Mouse (Mus musculus) liver (tissue): ENCODE results near the gene Nrbf2.

Experiments
- DNase-seq: peaks from one replicate; pipeline ENCODE4 v3.0.0-alpha.2; 2020; ENCODE audit warnings: mixed read lengths

The Nrbf2 gene

DNA sequence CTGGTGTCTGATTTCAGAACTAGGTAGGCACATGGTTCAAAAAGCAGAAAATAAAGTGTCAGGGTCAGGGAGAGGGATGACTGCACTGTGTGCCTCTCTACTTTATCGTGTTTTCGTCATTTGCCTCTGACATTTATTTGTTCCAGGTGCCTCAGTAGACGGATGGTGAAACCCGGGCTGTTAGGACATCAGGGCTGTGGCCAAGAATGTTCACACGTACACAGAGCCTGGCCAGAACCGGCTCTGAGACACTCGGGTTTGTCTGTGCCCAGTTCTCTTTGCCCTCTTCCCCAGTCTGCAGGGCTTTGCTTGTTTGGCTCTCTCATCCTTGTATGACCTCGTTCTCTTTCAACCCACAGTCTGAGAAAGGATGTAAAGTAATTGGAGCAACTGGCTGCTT lies 6.0 kb upstream of the Nrbf2 start:
- no peak for DNase-seq

DNA sequence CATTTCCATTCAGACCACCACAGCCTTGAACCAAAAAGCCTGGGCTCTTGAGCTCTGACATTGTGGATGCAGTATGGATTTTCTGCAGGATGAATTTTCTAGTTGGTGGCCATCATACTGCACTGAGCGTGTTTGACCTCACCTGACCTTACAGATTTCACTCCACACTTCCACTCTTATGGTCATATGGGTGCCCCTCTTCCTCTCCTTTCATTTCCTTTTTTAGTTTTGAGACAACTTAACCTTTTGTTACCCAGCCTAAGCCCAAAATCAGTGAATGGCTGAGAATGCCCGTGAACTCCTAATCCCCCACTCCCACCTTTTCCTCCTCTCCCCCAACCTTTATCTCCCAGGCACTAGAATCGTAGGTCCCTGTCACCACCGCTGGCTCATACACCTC lies 5.5 kb upstream of the Nrbf2 start:
- DNase-seq, result no peak

DNA sequence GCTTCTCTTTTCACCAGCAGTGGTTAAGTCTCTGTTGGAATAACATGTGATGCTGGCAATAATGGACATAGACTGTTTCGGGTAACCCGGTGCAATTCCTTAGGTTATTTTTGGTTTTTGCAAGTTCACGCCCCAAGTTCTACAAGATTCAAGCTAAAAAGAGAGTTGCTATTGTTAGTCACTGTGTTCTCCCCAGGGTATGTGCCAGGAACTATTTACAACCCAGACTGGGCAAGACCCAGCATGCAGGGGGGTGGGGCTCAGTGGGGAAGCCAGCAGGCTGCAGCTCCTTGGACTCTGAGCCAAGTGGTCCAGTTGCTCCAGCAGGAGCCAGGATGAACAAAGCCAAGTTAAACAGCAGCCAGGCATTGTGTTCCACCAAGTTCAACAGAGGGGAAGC lies 2.8 kb upstream of the Nrbf2 start:
- no peak for DNase-seq

DNA sequence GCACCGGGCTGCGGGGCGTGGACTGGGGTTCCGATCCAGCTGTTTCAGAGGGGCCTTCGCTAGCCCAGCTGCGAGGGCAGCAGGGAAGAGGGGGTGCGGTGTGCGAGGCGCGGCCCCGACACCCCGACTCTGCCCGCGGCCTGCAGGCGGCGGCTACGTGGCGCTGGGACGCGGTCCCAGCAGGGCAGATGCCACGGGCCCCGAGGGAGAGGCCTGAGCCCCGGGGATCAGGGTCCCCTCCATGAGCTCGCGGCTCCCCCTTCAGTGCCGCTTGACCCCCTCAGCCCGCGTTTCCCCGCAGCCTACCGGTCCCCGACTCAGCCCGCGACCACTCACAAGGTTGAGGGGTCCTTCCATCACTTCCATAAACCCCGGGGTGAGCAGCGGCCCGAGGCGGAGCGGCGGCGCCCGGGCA lies 337 bp downstream of the Nrbf2 start:
- peak; percentile 27 for DNase-seq

DNA sequence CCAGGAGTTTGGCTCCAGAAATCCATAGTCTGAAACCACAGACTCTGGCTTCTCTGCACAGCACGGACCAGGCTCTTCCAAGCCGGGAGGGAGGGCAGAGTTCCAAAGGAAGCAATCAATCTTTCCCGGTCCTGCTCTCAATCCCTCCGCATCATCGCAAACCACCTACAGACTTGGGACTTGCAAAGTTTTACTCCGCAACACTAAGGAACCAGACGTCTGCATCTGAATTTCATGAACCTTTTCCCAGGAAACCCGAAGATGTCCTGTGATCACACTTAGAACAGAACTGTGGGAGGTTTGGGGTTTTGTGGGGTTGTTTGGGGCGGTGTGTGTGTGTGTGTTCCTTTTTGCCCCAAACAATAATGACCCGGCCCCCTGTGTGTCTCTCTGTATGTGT lies 794 bp downstream of the Nrbf2 start:
- DNase-seq, result no peak

DNA sequence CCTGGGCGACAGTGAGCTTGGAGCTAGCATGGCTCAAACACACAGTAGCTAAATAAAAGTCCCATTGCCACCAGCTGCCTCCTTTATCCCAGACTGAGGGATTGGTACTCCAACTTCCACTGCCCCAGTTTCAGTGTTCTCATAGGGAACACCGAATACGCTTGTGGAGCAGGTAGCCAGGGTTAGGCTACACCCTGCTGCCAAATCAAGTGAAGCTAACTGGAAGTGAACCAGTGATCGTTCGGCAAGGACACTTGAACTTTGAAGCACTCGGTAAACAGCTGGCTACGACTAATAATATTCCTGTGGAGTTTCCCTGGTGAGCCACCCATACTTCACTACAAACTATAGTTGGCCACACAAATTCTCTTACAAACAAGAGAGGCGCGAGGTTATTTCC lies 1.6 kb downstream of the Nrbf2 start:
- DNase-seq, result no peak

DNA sequence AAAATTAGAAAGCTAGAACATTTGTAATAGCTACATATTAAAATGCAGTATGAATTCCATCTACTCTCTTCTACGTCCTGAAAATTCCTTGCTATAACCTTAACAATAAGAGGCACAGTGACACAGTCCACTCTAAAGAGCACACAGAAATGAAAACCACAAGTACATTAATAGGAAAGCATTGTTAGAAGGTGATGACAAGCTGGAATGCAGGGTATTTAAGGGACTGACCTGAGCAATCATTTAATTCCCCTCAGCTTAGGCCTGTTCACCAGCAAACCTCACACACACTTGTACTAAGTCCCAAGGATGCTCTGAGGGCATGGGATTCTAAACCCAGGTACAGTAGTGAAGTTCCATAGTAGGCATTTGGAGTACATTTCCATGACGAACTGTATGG lies 2.6 kb downstream of the Nrbf2 start:
- no peak for DNase-seq

DNA sequence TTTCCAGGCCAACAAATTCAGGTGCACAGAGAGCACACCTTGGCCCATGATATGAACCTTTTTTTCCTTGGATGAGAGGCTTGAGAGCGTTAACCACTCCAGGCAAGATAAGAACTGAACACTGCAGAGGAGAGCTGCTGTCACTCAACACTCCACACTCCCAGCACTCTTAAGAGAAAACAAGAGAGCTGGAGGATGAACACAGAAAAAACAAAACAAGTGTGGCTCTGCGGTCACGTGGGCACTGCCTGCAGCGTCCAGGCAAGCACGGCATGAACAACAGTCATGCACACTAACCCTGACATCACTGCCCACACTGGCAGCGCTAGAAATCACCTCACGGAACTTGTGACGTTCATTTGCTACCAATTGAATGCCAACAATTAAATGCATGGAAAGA lies 3.3 kb downstream of the Nrbf2 start:
- no peak for DNase-seq

DNA sequence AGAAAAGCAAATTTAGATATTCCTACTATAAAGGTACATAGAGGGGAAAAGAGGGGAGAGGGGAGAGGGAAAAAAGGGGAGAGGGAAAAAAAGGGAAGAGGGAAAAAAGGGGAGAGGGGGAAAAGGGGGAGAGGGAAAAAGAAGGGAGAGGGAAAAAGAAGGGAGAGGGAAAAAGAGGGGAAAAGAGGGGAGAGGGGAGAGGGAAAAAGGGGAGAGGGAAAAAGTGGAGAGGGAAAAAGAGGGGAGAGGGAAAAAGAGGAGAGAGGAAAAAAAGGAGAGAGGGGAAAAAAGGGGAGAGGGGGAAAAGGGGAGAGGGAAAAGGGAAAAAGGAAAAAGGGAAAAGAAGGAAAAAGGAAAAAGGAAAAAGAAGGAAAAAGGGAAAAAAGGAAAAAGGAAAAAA lies 9.2 kb downstream of the Nrbf2 start:
- DNase-seq, result no peak

DNA sequence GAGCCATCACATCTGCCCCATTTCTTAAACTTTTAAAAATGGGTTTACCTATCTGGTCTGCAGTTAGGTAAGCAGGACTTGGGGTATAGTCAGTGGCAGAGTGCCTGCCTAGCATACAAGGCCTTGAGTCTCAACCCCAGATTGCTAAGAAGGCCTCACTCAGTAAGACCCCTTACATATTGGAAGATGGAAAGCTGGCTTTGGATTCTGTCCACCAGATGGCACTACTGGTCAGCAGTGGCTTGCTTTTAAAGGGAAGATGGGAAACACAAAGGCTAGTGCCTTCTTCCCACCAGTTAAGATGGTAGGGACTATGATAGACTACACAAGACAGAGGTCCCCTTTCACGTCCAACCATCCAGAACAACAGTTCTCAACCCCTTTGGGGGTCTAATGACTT lies 20.3 kb downstream of the Nrbf2 start:
- peak; percentile 19 for DNase-seq

DNA sequence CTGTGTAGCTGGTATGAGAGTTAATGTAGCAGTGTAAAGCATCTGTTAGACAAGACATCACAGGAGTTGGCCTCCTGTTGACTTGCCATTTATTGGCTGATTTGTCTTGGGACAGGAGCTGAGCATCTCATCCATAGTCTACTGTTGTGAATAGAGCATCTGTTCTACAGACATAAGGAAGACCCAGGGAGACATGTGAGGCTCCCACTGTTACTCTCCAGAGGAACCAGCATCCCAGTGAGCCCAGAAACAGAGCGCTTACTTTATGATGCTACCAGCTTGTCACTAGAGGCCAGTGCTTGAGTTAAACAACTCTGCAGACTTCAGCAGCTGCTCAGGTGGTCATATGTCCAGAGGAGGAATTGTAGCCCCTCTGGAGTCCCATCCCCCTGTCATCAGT lies 32.0 kb downstream of the Nrbf2 start:
- no peak for DNase-seq

DNA sequence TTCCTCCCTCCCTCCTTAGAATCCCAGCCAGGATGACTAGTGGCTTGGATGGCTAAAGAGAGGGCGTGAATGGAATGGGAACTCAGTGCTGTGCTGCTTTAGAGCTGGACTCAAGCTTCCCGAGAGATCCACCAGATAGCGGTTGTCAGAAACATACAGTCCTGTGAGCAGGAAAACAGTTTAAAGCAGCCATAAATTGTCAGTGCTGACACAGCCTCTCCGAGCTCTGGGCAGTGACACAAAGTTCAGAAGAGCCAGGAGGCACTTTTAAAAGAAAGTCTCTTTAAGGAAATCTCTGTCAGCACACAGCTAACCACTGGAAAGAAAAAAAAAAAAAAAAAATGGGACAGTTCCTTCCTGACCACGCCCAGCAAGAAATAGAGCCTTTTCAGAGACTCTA lies 32.8 kb downstream of the Nrbf2 start:
- DNase-seq, result no peak

DNA sequence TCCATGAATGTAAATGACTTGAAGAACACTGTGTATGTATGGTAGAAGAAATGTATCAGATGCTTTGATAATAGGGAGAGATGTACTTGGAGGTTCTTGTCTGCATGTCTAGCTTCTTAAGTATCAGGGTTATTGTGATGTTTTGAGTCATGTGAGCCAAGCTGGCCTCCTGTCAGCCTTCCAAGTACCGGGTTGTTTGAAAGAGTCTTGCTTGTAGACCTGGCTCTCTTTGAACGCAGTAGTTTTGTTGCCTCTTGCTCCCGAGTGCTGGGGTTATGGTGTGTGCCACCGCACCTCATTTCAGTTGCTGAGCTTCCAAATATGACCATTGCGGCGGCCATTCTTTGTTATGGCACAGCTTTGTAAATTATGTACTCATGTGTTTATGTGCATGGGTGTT lies 34.3 kb downstream of the Nrbf2 start:
- DNase-seq, result no peak

DNA sequence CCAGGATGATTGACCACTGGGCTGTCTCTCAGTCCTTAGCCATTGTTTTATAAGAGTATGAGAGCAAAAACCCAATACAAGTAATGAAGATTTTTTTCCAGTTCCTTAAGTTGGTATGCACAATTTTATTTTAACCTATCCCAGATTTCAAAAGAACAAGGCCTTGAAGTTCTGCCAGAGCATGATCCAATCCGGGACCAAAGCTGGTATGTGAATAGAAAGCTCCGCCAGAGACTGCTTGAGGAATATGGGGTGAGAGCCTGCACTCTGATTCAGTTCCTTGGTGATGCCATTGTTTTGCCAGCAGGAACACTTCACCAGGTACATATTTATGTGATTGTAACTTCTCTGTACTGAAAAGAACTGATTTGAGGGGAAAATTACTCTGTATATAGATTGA lies 35.6 kb downstream of the Nrbf2 start:
- DNase-seq, result no peak

DNA sequence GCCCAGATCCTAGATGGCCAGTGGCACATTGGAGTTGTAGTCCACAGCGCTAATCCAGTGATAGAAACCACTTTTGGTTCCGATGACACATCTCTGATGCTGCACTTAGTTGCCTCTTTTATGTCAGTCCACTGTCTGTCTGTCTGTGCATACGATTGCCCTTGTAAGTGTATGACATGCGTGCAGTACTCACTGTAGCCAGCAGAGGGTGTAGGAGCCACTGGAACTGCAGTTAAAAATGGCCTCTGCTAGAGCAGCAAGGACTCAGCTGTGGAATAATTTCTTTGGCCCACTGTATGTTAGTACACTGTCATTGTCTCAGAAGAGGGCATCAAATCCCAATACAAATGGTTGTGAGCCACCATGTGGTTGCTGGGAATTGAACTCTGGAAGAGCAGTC lies 38.0 kb downstream of the Nrbf2 start:
- peak; percentile 62 for DNase-seq

DNA sequence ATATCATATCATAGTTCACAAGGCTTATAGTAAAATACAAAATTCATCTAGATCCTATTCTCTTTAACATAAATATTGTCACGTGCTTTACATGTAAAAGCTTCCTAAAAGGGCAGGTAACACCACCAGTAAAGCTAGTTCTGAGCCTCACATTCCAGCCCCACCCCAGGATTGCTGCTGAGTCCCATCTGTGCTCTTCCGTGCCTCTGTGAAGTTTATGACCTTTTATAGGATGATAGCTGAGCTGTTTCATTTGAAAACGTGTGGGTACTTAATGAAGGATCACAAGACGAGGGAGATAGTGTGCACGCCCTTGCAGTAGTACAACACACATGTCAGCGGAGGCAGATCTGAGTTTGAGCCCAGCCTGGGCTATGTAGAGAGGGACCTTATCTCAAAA lies 54.7 kb downstream of the Nrbf2 start:
- no peak for DNase-seq

DNA sequence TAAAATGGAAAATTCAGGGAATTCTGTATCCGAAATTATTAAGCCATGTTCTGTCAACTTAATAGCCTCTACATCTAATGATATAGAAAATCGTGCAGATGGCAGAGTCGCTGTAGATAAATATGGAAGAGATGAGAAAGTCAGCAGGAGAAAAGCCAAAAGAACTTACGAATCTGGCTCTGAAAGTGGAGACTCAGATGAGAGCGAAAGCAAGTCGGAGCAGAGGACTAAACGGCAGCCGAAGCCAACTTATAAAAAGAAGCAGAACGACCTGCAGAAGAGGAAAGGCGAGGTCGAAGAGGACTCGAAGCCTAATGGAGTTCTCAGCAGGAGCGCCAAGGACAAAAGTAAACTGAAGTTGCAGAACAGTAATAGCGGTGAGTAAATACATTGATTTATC lies 58.6 kb downstream of the Nrbf2 start:
- no peak for DNase-seq

DNA sequence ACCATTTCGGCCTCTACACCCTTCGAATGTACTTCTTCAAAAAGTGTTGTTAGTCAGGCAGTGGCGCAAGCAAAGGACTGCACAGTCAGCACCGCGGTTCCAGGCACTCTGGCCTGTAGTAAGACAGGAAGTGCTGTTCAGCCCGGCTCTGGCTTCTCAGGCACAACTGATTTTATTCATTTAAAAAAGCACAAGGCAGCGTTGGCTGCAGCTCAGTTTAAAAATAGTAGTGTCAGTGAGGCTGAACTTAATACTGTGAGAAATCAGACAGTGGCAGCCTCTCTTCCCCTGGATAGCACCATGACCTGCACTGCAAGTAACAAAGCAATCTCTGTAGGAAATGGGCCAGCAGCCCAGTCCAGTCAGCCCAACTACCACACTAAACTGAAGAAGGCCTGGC lies 59.0 kb downstream of the Nrbf2 start:
- DNase-seq, result peak; percentile 40

DNA sequence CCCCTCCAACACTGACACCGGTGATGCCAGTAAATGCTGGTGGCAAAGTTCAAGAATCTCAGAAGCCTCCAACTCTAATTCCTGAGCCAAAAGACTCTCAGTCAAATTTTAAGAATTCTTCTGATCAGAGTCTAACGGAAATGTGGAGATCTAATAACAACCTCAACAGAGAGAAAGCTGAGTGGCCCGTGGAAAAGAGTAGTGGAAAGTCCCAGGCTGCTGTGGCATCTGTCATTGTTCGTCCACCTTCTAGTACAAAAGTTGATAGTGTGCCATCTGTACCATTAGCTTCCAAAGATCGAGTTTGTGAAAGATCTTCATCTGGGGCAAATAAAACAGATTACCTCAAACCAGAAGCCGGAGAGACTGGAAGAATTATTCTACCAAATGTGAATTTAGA lies 59.6 kb downstream of the Nrbf2 start:
- DNase-seq, result no peak

DNA sequence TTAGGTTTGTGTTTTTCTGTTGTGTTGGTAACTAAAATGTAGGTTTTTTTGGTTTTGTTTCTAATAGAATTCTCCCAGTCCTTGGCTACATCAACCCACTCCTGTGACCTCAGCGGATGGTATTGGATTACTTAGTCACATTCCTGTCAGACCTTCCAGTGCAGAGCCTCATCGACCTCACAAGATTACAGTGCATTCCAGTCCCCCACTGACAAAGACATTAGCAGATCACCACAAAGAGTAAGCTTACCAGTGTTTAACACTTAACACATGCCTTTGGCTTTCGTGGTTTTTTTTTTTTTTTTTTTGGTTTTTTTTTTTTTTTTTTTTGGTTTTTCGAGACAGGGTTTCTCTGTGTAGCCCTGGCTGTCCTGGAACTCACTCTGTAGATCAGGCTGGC lies 61.2 kb downstream of the Nrbf2 start:
- DNase-seq, result no peak

DNA sequence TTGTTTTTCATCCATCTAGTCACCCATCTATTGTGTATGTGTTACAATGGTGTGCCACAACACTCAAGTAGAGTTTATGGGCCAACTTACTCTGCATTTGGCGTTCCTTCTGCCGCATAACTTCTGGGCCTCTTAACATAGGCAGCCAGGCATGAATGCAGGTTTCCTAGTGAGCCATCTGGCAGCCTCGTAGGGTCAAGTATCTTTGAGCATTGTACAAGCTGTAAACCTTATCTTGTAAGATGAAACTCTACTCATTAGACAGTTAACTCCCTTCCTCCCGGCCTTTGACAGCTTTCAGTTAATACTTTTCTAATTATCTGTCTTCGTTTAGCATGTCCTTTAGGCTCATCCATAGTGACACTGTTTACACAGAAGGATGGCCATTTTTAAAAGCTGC lies 63.8 kb downstream of the Nrbf2 start:
- DNase-seq, result no peak

DNA sequence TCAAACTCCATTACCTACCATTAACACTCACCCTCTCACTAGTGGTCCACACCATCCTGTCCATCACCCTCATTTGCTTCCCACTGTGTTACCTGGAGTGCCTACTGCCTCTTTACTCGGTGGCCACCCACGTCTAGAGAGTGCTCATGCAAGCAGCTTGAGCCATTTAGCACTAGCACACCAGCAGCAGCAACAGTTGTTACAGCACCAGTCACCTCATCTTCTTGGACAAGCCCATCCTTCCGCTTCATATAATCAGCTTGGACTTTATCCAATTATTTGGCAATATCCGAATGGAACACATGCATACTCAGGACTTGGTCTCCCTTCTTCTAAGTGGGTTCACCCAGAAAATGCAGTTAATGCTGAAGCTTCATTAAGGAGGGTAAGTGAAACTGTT lies 64.9 kb downstream of the Nrbf2 start:
- no peak for DNase-seq

DNA sequence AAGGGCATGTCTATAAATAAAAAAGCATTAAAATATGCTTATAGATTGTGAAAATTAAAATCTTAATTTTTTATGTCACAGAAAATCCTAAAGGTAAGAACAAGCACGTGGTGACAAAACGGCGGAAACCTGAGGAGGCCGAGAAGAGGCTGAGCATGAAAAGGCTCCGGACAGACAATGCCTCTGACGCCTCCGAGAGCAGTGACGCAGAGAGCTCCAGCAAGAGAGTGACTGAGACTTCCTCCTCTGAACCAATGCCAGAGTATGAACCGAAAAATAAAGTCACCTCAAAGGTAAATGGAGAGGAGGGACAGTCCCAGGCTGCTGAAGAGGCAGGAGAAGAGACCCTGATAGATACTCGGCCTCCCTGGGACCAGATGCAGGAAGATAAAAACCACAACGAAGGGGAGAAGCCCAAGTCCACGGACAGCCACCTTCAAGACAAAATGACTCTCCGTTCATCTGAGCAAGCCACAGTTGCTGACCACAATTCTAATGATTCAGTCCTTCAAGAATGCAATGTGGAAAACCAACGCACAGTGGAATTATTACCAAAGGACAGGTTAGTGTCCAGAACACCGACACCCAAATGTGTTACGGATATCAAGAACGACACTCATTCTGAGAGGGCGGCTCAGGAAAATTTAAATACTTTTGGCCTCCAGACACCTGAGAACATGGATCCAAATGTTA lies 66.1 kb downstream of the Nrbf2 start:
- DNase-seq, result no peak

DNA sequence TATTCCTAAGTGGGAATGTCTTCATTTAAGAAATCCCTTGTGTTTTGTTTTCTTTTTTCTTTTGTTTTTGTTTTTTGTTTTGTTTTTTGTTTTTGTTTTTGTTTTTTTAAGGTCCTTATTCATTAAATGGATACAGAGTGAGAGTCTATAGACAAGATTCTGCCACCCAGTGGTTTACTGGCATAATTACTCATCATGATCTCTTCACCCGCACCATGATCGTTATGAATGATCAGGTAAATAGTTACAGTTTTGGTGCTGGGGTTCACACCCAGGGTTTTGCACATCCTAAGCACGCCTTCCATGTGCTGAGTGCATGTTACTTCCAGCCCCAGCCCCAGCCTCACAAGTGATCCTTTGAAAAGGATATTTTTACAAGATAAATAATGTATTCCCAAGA lies 68.2 kb downstream of the Nrbf2 start:
- no peak for DNase-seq
